ENCODE assay signal across 8 mouse cellular contexts in the genomic region with DNA sequence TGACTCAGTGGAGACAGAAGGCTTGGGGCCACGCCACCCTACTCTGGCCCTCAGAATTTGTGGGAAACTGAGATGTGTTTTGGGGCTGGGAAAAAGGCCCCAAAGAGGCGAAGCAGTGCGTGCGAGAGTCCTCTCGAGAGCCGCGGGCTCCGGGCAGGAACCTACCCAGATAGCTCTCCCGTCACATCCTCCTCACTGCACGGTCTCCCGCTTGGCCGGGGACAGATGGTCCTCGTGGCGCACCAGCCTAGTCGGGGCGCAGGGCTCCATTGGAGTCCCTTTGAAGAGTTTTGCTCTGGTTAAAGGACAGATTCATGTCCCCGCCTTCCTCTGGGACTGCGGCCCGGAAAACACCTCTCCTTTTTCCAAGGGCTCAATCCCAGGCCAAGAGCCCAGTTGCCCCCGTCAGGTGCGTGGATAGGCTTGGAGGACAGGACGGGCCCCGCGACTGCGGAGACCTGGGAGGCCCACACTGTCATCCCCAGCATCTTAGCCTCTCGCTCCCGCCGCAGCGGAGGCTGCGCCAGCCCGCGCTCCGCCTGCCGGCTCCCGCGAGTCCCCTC. TPM values are rescaled to one million over a fixed set of nuclear protein-coding genes. Genes with fewer than 3 reads are reported as not detected.
DNase-seq lines count a peak whose midpoint lies in the region; ATAC-seq and TF ChIP-seq lines count a peak whose summit lies in the region.

No protein-coding gene starts in this region.

- H3K27ac ChIP-seq in liver, embryonic 12.5 days: no peak overlapping the region
- peak overlapping the region; percentile 79 for H3K27ac ChIP-seq in hindbrain, postnatal 0 days
- peak overlapping the region; percentile 82 for H3K27ac ChIP-seq in midbrain, embryonic 16.5 days (ENCODE audit: low read length)
- no peak overlapping the region for H3K27ac ChIP-seq in gastrocnemius, adult 2 months

- H3K36me3 ChIP-seq in liver, embryonic 12.5 days: no peaks in the 10 kb centered on the region
- no peaks in the 10 kb centered on the region for H3K36me3 ChIP-seq in hindbrain, postnatal 0 days (ENCODE audit: insufficient read depth, low read length)
- H3K36me3 ChIP-seq in midbrain, embryonic 16.5 days (ENCODE audit: control insufficient read depth, insufficient read depth, low read length): no peaks in the 10 kb centered on the region

- 0 out of 2 replicates have a peak overlapping the region, but pooled peaks have one; percentile 8 for H3K4me2 ChIP-seq in liver, embryonic 12.5 days
- H3K4me2 ChIP-seq in hindbrain, postnatal 0 days (ENCODE audit: low read depth, low read length): peak overlapping the region; percentile 69
- peak overlapping the region; percentile 85 for H3K4me2 ChIP-seq in midbrain, embryonic 16.5 days (ENCODE audit: low read length)

- H3K4me3 ChIP-seq in liver, embryonic 12.5 days: no peak overlapping the region; the same call in 1 of the 2 replicates
- peak overlapping the region; percentile 70 for H3K4me3 ChIP-seq in hindbrain, postnatal 0 days (ENCODE audit: low read length)
- peak overlapping the region; percentile 81 for H3K4me3 ChIP-seq in midbrain, embryonic 16.5 days (ENCODE audit: low read depth, low read length)
- no peak overlapping the region for H3K4me3 ChIP-seq in gastrocnemius, adult 2 months

- TF ChIP-seq CTCF in hindbrain, postnatal 0 days (IDR thresholded peaks at IDR 0.05; ENCODE audit: low read depth): no peak; the same call in 1 of the 2 replicates
- TF ChIP-seq CTCF in gastrocnemius, adult 2 months (IDR thresholded peaks at IDR 0.05): no peak

- H3K9ac ChIP-seq in liver, embryonic 12.5 days: no peak overlapping the region
- peak overlapping the region; percentile 86 for H3K9ac ChIP-seq in hindbrain, postnatal 0 days (replicated peaks; ENCODE audit: low read length)
- H3K9ac ChIP-seq in midbrain, embryonic 16.5 days (ENCODE audit: low read depth, low read length): peak overlapping the region; percentile 89

- peaks cover 42% of the 10 kb centered on the region for H3K27me3 ChIP-seq in liver, embryonic 12.5 days (replicated peaks)
- no peaks in the 10 kb centered on the region for H3K27me3 ChIP-seq in hindbrain, postnatal 0 days (ENCODE audit: insufficient read depth, low read length)
- H3K27me3 ChIP-seq in midbrain, embryonic 16.5 days (ENCODE audit: control insufficient read depth, insufficient read depth, low read depth, low read length): peaks cover 8% of the 10 kb centered on the region

- H3K9me3 ChIP-seq in liver, embryonic 12.5 days (replicated peaks): no peaks in the 10 kb centered on the region
- H3K9me3 ChIP-seq in hindbrain, postnatal 0 days (ENCODE audit: low read length): no peaks in the 10 kb centered on the region
- no peaks in the 10 kb centered on the region for H3K9me3 ChIP-seq in midbrain, embryonic 16.5 days (replicated peaks; ENCODE audit: control insufficient read depth, low read length, poor library complexity, severe bottlenecking)

- DNase-seq in liver: no peak
- DNase-seq in embryo, embryonic 9.5 days (ENCODE audit: extremely low spot score): peak; percentile 8
- peak; percentile 47 for DNase-seq in hindbrain, postnatal 0 days (ENCODE audit: low spot score)
- DNase-seq in gastrocnemius, adult 2 months: no peak
- no peak for DNase-seq in urinary bladder, postnatal 36 days (ENCODE audit: low spot score in 2 of 2)
- no peak for DNase-seq in natural killer cell, adult 2 months (ENCODE audit: low spot score in 2 of 2)

- WGBS in liver, embryonic 12.5 days (ENCODE audit: insufficient replicate concordance): 9% methylated on average over 36 of the region's 36 CpGs
- 2% methylated on average over 33 of the region's 36 CpGs for WGBS in hindbrain, postnatal 0 days
- under 1% methylated on average over 36 of the region's 36 CpGs for WGBS in midbrain, embryonic 16.5 days

- intact Hi-C loops in gastrocnemius, adult 2 months (cut with DNase I): no loop called here

- no peak for ATAC-seq in liver, embryonic 12.5 days
- peak; percentile 64 for ATAC-seq in hindbrain, postnatal 0 days
- peak; percentile 82 for ATAC-seq in midbrain, embryonic 16.5 days

- H3K4me1 ChIP-seq in liver, embryonic 12.5 days: no peaks in the 10 kb centered on the region
- no peaks in the 10 kb centered on the region for H3K4me1 ChIP-seq in hindbrain, postnatal 0 days (ENCODE audit: insufficient read depth, low read length)
- peaks cover 14% of the 10 kb centered on the region for H3K4me1 ChIP-seq in midbrain, embryonic 16.5 days (ENCODE audit: control insufficient read depth, insufficient read depth, low read length)

RNA-seq across cellular contexts. Expression of a gene that starts 0.7 kb away (rescaled TPM):
- 0.07 TPM in 2 replicates for polyA plus RNA-seq in liver, embryonic 12.5 days (2016; fragmentation: Nextera tagmentation; extraction: Ambion mirVana)
- 20.9 and 23.6 TPM in 2 replicates for total RNA-seq in hindbrain, postnatal 0 days (2014; rRNA removed)
- polyA plus RNA-seq in hindbrain, postnatal 0 days (2015; fragmentation: Nextera tagmentation; extraction: Ambion mirVana): 8.8 and 9.2 TPM in 2 replicates
- polyA plus RNA-seq in midbrain, embryonic 16.5 days (2015; fragmentation: Nextera tagmentation; extraction: Ambion mirVana): 7.3 and 8.1 TPM in 2 replicates
- under 1 TPM; 0.03 to 0.05 TPM for total RNA-seq in gastrocnemius, adult 2 months (2021)

Comparison
In these comparisons a context has a peak if more than half of its experiments do, and no peak if none do; other contexts are left out.
1. H3K27ac ChIP-seq: peak in hindbrain, postnatal 0 days (single experiment) and midbrain, embryonic 16.5 days (single experiment); none in liver, embryonic 12.5 days (single experiment) and gastrocnemius, adult 2 months (single experiment).
2. H3K4me2 ChIP-seq: peak in every context shown above with its lines; median percentile 85 in midbrain, embryonic 16.5 days; 69 in hindbrain, postnatal 0 days; 8 in liver, embryonic 12.5 days.
3. H3K4me3 ChIP-seq: peak in hindbrain, postnatal 0 days (single experiment) and midbrain, embryonic 16.5 days (single experiment); none in liver, embryonic 12.5 days (single experiment) and gastrocnemius, adult 2 months (single experiment).
4. DNase-seq: peak in embryo, embryonic 9.5 days (single experiment) and hindbrain, postnatal 0 days (single experiment); none in liver (single experiment), gastrocnemius, adult 2 months (single experiment), urinary bladder, postnatal 36 days (0 of 2) and natural killer cell, adult 2 months (0 of 2).